Mouse (Mus musculus) kidney, embryonic 14.5 days (tissue): ENCODE results near the gene H2-T24. TPM values are rescaled to one million over a fixed set of nuclear protein-coding genes. Genes with fewer than 3 reads are reported as not detected.

Experiments
- ATAC-seq: fragments of 200-750 bp; cut with Nextera tagmentation; 2 replicates; pipeline ENCODE4 v1.8.0; 2017; ENCODE audit warnings: moderate number of reproducible peaks, mild to moderate bottlenecking, moderate TSS enrichment, moderate library complexity; ENCODE audit not compliant: low FRiP score, low TSS enrichment
- H3K27ac ChIP-seq: fragments of 300-500 bp; sonication (generic); 2 replicates; pipeline ENCODE4 v1.5.1; 2014; ENCODE audit warnings: low read depth, mild to moderate bottlenecking, low read length, moderate library complexity, mixed read lengths
- H3K27me3 ChIP-seq: fragments of 300-500 bp; sonication (generic); 2 replicates; pipeline ENCODE4 v1.6.1; 2014; ENCODE audit warnings: mild to moderate bottlenecking, low read length; ENCODE audit not compliant: control insufficient read depth, insufficient read depth
- H3K36me3 ChIP-seq: fragments of 300-500 bp; sonication (generic); 2 replicates; pipeline ENCODE4 v1.6.1; 2014; ENCODE audit warnings: low read length, mixed read lengths; ENCODE audit not compliant: control insufficient read depth, insufficient read depth
- H3K4me1 ChIP-seq: fragments of 300-500 bp; sonication (generic); 2 replicates; pipeline ENCODE4 v1.6.1; 2014; ENCODE audit warnings: low read length, mixed read lengths; ENCODE audit not compliant: control insufficient read depth, insufficient read depth
- H3K4me2 ChIP-seq: fragments of 300-500 bp; sonication (generic); replicated peaks from 2 replicates; pipeline ENCODE4 v1.6.1; 2014; ENCODE audit warnings: low read depth, mild to moderate bottlenecking, low read length
- H3K4me3 ChIP-seq: fragments of 300-500 bp; sonication (generic); 2 replicates; pipeline ENCODE4 v1.5.1; 2014; ENCODE audit warnings: mild to moderate bottlenecking, low read length
- H3K9ac ChIP-seq: fragments of 300-500 bp; sonication (generic); 2 replicates; pipeline ENCODE4 v1.6.1; 2014; ENCODE audit warnings: low read depth, mild to moderate bottlenecking, low read length, moderate library complexity
- H3K9me3 ChIP-seq: fragments of 300-500 bp; sonication (generic); 2 replicates; pipeline ENCODE4 v1.6.1; 2016; ENCODE audit warnings: low read length; ENCODE audit not compliant: control insufficient read depth
- WGBS: fragments of 180-500 bp; shearing (Covaris S2); extraction: QIAGEN DNeasy Blood & Tissue Kit; methylation state at CpG from one replicate; pipeline ENCODE4 v1.1.7; 2014; 5-methylcytosine and 5-hydroxymethylcytosine counted together
- polyA plus RNA-seq: library from polyadenylated mRNA; unstranded; fragments of >200 nt; fragmentation: Nextera tagmentation; extraction: Ambion mirVana; gene quantifications from 2 replicates; pipeline ENCODE4 v1.2.1, GENCODE M21; 2014

Gene H2-T24
- polyA plus RNA-seq, 1 experiment from 2014 or later, result 4.0 TPM

DNA sequence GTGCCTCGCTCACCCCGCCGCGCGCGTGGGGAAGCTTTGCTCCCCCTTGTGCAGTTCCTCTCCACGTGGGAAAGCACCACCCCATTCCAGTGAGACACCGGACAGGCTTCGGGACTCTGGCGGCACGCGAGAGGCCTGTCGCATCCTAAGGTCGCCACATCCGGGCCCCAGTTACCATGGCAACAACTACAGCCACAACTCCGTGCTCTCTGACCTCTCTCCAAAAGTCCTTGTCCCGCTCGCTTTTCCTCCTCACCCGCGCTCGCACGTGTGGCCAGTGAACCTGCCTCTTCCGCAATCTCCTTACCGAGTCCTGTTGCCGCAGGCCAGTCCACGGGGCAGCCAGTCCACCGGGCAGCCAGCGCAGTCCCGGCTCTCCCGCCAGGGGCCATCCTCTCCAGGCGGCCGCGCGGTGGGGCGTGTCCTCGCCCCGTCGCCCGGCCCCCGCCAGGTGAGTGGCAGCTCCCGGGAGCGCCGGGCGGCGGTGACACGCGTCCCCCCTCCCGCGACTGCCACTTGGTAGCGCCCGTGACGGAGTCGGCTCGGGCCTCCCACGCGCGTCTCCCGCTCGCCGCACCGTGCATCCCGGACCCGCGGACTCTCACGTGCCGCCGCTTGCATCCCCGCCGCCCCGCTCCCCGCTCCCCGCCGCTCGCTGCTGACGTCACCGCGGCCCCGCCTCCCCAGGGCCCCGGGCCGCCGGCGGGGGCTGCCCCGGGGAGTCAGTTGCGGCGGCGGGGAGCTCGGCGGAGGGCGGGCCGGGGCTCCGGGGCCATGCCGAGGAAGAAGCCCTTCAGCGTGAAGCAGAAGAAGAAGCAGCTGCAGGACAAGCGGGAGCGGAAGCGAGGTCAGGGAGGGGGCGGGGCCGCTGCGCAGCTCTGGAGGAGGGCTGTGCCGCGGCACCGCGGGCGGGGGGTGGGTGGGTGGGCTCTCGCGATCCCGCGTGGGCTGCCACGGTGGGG, 40.7 kb downstream of the H2-T24 start, which contains the start of the genes Gnl1 and Prr3:
TSS of gene Gnl1 (plus strand) at position 451 of the 962 bp plus-strand sequence.
TSS of gene Prr3 (minus strand) at position 836 of the 962 bp plus-strand sequence.
- Histone ChIP-seq H3K9me3 (no peaks in the 10 kb centered on the region), H3K4me2 (peak within 1 kb of the TSS; percentile 77), H3K4me1 (peaks cover 16% of the 10 kb centered on the region), H3K27ac (peak within 1 kb of the TSS; percentile 97), H3K27me3 (no peaks in the 10 kb centered on the region), H3K36me3 (peaks cover 47% of the 10 kb centered on the region), H3K4me3 (peak within 1 kb of the TSS; percentile 95), H3K9ac (peak within 1 kb of the TSS; percentile 81)
- ATAC-seq, result peak; percentile 90
- under 1% methylated on average over 95 of the region's 109 CpGs for WGBS

DNA sequence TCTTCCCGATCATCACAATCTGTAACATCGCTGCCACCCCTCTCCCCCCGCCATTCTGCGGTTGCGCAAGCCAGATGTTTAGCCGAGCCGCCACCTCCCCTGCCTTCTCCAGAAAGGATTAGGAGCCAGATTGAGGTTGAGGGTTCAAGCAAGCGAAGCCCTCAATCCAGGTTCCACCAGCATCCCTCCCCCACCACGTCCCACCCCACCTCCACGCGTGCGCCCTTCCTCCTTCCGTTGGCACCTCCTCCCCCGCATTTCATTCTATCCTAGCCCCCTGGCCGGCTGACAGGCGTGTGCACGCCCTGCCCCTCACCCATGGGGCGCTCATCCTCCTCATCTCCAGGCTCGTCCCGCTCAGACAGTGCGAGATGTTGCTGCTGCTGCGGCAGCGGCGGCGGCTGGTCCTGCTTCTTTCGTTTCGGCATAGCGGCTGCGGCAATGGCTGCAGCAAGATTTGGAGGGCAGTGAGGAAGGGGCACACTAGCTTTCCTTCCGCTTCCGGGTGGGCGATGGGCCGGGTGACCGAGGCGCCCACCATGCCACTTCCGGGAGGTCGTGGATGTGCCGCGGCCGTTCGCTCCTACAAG, 41.5 kb downstream of the H2-T24 start:
- peaks cover 51% of the 10 kb centered on the region for H3K36me3 ChIP-seq
- H3K9me3 ChIP-seq, result no peaks in the 10 kb centered on the region
- peak overlapping the region; percentile 81 for H3K9ac ChIP-seq
- peak overlapping the region; percentile 95 for H3K4me3 ChIP-seq
- H3K4me1 ChIP-seq, result peaks cover 16% of the 10 kb centered on the region
- H3K27me3 ChIP-seq, result no peaks in the 10 kb centered on the region
- H3K27ac ChIP-seq, result peak overlapping the region; percentile 97
- peak; percentile 80 for ATAC-seq
- peak overlapping the region; percentile 77 for H3K4me2 ChIP-seq
- under 1% methylated on average over 41 of the region's 41 CpGs for whole genome bisulfite sequencing

DNA sequence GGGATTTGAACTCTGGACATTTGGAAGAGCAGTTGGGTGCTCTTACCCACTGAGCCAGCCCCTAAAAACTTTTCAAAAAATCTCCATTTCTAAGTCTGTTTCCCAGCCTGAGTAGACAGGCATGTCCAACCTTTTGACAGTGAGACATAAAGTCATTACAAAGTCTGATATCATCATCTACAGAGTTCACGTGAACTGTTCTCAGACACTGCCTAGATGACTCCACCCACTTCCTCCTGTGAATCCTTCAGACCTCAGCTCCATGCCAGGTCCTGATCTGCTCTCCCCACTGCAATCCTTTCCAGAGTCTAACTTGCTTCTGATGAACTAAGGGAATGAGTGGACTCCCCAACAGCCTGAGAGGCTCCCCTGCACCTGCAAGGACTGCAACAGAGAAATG, 48.2 kb downstream of the H2-T24 start:
- no peak overlapping the region for H3K27ac ChIP-seq
- no peaks in the 10 kb centered on the region for H3K9me3 ChIP-seq
- H3K4me1 ChIP-seq, result peaks cover 9% of the 10 kb centered on the region; the same call in 1 of the 2 replicates
- H3K4me2 ChIP-seq, result no peak overlapping the region
- H3K9ac ChIP-seq, result no peak overlapping the region
- ATAC-seq, result no peak
- H3K4me3 ChIP-seq, result no peak overlapping the region
- peaks cover 38% of the 10 kb centered on the region for H3K36me3 ChIP-seq
- 74% methylated on average over 1 of the region's 1 CpGs for WGBS
- H3K27me3 ChIP-seq, result no peaks in the 10 kb centered on the region

DNA sequence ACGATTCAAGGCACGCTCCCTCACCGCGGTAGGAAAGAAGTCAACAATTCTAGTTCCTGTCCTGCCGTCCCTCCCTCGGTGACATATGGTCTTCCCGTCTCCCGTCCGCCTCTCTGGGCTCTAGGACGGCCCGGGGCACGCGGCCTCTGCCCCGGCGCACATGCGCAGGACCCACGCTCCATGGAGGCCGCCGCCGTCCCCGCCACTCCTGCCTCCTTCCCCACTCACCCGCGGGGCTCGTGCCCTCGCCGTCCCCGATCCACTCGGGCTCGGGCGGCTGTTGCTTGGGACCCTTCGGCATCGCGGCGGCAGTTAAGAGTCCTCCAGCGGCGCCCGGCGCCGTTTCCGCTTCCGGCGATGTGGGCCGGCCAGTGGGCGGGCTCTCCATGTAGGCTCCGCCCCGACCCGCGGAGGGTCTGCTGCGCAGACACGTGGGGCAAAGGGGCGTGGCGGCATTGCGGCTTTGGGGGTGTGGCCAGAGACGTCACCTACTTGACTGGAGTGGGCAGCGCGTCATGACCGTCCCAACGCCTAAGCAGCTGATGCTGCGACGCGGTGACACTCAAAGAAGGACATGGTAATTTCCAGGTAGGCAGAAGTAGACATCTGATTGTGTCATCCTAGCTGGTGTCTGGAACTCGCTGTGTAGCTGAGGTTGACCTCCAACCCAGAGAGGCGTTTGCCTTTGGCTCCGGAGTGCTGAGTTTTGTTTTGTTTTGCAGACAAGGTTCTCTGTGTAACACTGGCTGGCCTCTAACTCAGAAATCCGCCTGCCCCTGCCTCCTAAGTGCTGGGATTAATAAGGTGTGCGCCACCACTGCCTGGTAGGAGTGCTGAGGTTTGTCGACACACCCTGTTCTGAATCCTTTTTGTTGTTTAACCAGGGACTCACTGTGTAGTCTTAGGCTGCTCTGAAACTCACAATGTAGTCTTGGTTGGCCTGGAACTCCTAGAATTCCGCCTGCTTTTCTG, 50.7 kb downstream of the H2-T24 start, which contains the start of gene Abcf1:
TSS of gene Abcf1 (minus strand) at position 344 of the 972 bp plus-strand sequence.
- ATAC-seq, result peak; percentile 98
- H3K4me3 ChIP-seq, result peak within 1 kb of the TSS; percentile 57
- H3K27me3 ChIP-seq, result no peaks in the 10 kb centered on the region
- peak within 1 kb of the TSS; percentile 73 for H3K9ac ChIP-seq
- no peaks in the 10 kb centered on the region for H3K9me3 ChIP-seq
- H3K4me1 ChIP-seq, result peaks cover 9% of the 10 kb centered on the region; the same call in 1 of the 2 replicates
- H3K27ac ChIP-seq, result peak within 1 kb of the TSS; percentile 33; the same call in 1 of the 2 replicates
- peak within 1 kb of the TSS; percentile 80 for H3K4me2 ChIP-seq
- H3K36me3 ChIP-seq, result peaks cover 34% of the 10 kb centered on the region
- under 1% methylated on average over 66 of the region's 68 CpGs for WGBS

DNA sequence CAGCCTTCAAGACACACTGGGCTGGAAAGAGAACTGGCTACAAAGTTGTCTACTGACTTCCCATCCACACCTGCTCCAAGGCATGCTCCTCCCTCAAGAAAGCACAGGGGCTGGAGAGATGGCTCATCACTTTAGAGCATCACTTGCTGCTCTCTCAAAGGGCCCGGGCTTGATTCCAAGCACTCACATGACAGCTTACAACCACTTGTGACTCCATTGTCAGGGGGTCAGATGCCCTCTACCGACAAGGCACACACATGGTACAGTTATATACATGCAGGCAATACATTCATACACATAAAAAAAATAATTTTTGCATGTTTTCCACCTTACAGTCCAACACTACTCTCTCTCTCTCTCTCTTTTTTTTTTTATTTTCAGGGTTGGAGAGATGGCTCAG, 52.7 kb downstream of the H2-T24 start:
- Histone ChIP-seq H3K4me3 (no peak overlapping the region), H3K4me1 (peaks cover 9% of the 10 kb centered on the region; the same call in 1 of the 2 replicates), H3K36me3 (peaks cover 35% of the 10 kb centered on the region), H3K4me2 (no peak overlapping the region), H3K27me3 (no peaks in the 10 kb centered on the region), H3K27ac (no peak overlapping the region), H3K9ac (no peak overlapping the region), H3K9me3 (no peaks in the 10 kb centered on the region)
- WGBS, result 94% methylated on average over 2 of the region's 2 CpGs
- ATAC-seq, result no peak

DNA sequence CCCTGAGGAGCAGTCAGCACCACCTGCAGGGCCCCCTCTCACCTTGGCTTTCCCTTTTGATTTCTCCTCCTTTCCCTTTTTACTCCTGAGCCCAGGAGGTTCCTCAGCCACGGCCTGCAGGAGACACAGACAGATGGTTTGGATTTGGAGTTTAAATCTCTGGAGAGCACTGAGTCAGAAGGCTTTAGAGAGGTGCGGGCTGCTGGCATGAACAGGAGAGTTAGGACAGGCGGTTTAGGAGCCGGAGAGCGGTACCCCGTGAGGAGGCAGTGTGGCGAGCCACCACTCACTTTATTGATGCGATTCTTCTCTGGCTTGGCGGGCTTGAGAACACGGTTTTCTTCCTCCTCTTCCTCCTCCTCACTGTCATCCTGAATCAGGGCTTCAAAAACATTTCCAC, 57.1 kb downstream of the H2-T24 start:
- Histone ChIP-seq H3K27me3 (no peaks in the 10 kb centered on the region), H3K36me3 (peaks cover 71% of the 10 kb centered on the region), H3K4me1 (no peaks in the 10 kb centered on the region), H3K4me3 (no peak overlapping the region), H3K4me2 (no peak overlapping the region), H3K9me3 (no peaks in the 10 kb centered on the region), H3K27ac (no peak overlapping the region), H3K9ac (no peak overlapping the region)
- no peak for ATAC-seq
- WGBS, result 88% methylated on average over 10 of the region's 10 CpGs

DNA sequence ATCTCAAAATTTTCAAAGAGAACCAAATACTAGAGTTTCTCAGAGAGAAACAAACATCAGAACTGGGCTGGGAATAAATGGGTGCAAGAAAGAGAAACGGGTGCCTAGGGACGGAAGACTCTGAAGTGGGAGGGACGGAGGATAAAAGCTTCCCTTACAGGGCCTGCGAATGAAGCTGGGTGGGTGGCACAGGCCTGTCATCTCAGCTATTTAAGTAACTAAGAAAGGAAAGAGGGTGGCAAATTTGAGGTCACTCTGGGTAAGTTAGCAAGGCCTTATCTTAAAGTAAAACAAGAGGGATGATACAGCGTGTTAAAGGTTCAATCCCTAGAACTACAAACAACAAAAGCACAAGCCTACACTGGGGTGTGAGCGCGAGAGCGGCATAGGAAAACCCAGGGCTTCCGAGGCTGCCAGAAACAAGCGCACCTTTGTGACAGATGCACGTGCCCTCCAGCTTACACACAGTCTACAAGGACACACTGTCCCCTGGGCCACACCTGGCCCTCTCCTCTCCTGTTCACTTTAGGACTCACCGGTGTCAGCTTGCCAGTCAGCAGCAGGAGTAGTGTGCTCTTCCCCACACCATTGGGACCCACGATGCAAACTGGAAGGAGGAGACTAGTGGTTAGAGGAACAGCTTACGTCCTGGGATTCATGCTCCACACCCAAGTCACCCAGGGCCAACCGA, 61.7 kb downstream of the H2-T24 start:
- Histone ChIP-seq H3K9ac (no peak overlapping the region), H3K27ac (no peak overlapping the region), H3K9me3 (no peaks in the 10 kb centered on the region), H3K4me2 (no peak overlapping the region), H3K4me1 (no peaks in the 10 kb centered on the region), H3K4me3 (no peak overlapping the region), H3K36me3 (peaks cover 80% of the 10 kb centered on the region), H3K27me3 (no peaks in the 10 kb centered on the region)
- over 99% methylated on average over 15 of the region's 15 CpGs for WGBS
- ATAC-seq, result no peak
